Mouse (Mus musculus): Measurements from ENCODE around the gene Mindy4.
"Not testable (repeated sequence)": the region's sequence is repeated elsewhere in the genome, so short reads cannot be mapped to it uniquely, and the experiment has no call there.

Gene Mindy4

GRCm38 (mm10) chr6:55202913-55203910, at the start of gene Mindy4:
TSS of gene Mindy4 (plus strand) at chr6:55203383.
- in situ Hi-C loops (cut with MseI, MboI): no loop called here

- in situ Hi-C loops (cut with MseI, MboI): no loop called here
Observed at GRCm38 (mm10) chr6:55159256-55159655, 43.9 kb upstream of the Mindy4 start.

- in situ Hi-C loops (cut with MseI, MboI): loop anchor here (10.0 kb wide), 1 partner anchor 147 kb away; no protein-coding TSS in a partner anchor
Observed at GRCm38 (mm10) chr6:55161311-55161761, 41.8 kb upstream of the Mindy4 start.

GRCm38 (mm10) chr6:55163046-55163584, 40.1 kb upstream of the Mindy4 start:
- in situ Hi-C loops (cut with MseI, MboI): loop anchor here (10.0 kb wide), 1 partner anchor 148 kb away; no protein-coding TSS in a partner anchor

GRCm38 (mm10) chr6:55166777-55167463, 36.3 kb upstream of the Mindy4 start:
- in situ Hi-C loops (cut with MseI, MboI): loop anchor here (10.0 kb wide), 1 partner anchor 152 kb away; no protein-coding TSS in a partner anchor

GRCm38 (mm10) chr6:55169818-55170217, 33.4 kb upstream of the Mindy4 start:
- in situ Hi-C loops (cut with MseI, MboI): loop anchor here (10.0 kb wide), 1 partner anchor 155 kb away; no protein-coding TSS in a partner anchor

- in situ Hi-C loops (cut with MseI, MboI): no loop called here
Observed at GRCm38 (mm10) chr6:55171638-55172037, 31.5 kb upstream of the Mindy4 start.

- in situ Hi-C loops (cut with MseI, MboI): no loop called here
Observed at GRCm38 (mm10) chr6:55173171-55173570, 30.0 kb upstream of the Mindy4 start.

- in situ Hi-C loops (cut with MseI, MboI): no loop called here
Observed at GRCm38 (mm10) chr6:55173941-55174349, 29.2 kb upstream of the Mindy4 start.

- in situ Hi-C loops (cut with MseI, MboI): no loop called here
Observed at GRCm38 (mm10) chr6:55174741-55175181, 28.4 kb upstream of the Mindy4 start, which contains the start of gene Inmt. TSS of gene Inmt (minus strand) at chr6:55175043.

GRCm38 (mm10) chr6:55175456-55175855, 27.7 kb upstream of the Mindy4 start:
- in situ Hi-C loops (cut with MseI, MboI): no loop called here

- in situ Hi-C loops (cut with MseI, MboI): no loop called here
Observed at GRCm38 (mm10) chr6:55175892-55176291, 27.3 kb upstream of the Mindy4 start.

- in situ Hi-C loops (cut with MseI, MboI): no loop called here
Observed at GRCm38 (mm10) chr6:55177060-55177732, 26.0 kb upstream of the Mindy4 start.

- in situ Hi-C loops (cut with MseI, MboI): no loop called here
Observed at GRCm38 (mm10) chr6:55179560-55179959, 23.6 kb upstream of the Mindy4 start.

GRCm38 (mm10) chr6:55182655-55183430, 20.3 kb upstream of the Mindy4 start:
- in situ Hi-C loops (cut with MseI, MboI): no loop called here

- in situ Hi-C loops (cut with MseI, MboI): not testable (repeated sequence)
Observed at GRCm38 (mm10) chr6:55187827-55188226, 15.4 kb upstream of the Mindy4 start.

- in situ Hi-C loops (cut with MseI, MboI): no loop called here
Observed at GRCm38 (mm10) chr6:55189406-55189805, 13.8 kb upstream of the Mindy4 start.

GRCm38 (mm10) chr6:55191537-55191936, 11.6 kb upstream of the Mindy4 start:
- in situ Hi-C loops (cut with MseI, MboI): no loop called here

- in situ Hi-C loops (cut with MseI, MboI): no loop called here
Observed at GRCm38 (mm10) chr6:55193171-55193570, 10.0 kb upstream of the Mindy4 start.

- in situ Hi-C loops (cut with MseI, MboI): no loop called here
Observed at GRCm38 (mm10) chr6:55199047-55199446, 4.1 kb upstream of the Mindy4 start.
